Mouse (Mus musculus) cerebellum, adult (tissue): ENCODE measurements around the gene Far2.
"Not testable (repeated sequence)": the region's sequence is repeated elsewhere in the genome, so short reads cannot be mapped to it uniquely, and the experiment has no call there.

Experiments used
- ATAC-seq: cut with Nextera tagmentation; 2 replicates; pipeline ENCODE4 v1.9.2; 2017; ENCODE audit warnings: mild to moderate bottlenecking, moderate library complexity, mixed read lengths; ENCODE audit not compliant: insufficient number of reproducible peaks, low FRiP score, low TSS enrichment

Gene Far2

GRCm38 (mm10) chr6:148116371-148116770 is 69.3 kb downstream of the Far2 start:
- no peak for ATAC-seq

- ATAC-seq, result no peak
Measured at GRCm38 (mm10) chr6:148116907-148117306, 69.8 kb downstream of the Far2 start.

GRCm38 (mm10) chr6:148117696-148118095 is 70.6 kb downstream of the Far2 start:
- ATAC-seq, result no peak

DNA sequence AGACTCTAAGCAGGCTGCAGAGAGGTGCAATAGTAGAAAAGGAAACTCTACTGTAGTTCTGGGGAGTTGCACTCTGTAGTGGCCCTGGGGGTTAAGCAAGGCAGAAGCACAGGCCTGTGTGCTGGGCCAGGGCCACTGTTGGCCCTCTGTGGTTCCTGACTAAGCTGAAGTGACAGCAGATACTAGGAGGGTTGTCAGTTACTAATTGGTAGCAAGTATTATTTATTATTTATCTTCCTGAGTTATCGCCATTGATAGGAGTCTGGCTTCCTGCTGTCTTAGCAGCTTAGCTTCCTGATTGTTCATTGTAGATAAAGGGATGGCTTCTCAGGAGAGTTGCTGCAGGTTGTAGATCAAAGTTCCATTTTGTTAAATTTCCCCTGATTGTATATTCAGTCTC is 73.6 kb downstream of the Far2 start:
- ATAC-seq, result 0 out of 2 replicates have a peak, but pooled peaks have one; percentile 15

DNA sequence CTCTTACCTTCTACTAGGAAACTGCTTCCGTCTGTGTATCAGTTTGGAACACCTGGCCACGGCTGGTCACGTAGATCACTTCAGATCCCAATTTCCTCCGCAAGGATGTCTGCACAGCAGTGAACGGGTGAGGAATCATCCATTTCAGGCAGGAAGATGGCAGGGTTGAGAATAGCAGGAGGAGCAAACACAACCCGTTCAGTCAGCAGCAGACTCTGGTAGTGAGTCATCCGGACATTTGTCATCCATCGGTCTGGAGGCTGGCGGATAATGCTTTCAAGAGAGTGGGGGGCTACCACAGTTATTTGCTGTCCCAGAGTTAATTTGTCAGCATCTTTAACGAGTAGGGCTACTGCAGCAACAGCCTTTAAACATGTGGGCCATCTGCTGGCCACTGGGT is 79.8 kb downstream of the Far2 start:
- ATAC-seq, result not testable (repeated sequence)

DNA sequence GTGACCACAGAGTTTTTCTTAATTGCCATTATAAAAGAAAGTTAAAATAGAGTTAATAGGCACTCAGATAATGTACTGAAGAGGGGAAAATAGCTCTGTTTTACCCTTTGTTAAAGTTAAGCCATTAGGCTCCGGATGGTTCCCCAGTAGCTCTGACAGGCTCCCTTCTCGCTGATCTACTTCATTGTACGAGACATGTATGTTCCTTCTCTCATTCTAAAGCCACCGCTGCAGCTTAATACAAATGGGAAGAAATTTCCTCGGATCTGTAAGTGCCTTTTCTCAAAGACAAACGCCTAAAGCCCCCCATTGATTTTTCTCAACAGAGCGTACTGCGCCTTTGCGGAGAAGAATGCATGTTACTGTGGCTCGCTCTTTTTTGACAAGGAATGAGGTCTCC is 85.3 kb downstream of the Far2 start:
- ATAC-seq, result no peak

- ATAC-seq, result no peak
Measured at GRCm38 (mm10) chr6:148133536-148133935, 86.5 kb downstream of the Far2 start.

- ATAC-seq, result peak; percentile 54; the same call in 1 of the 2 replicates
Measured at GRCm38 (mm10) chr6:148135769-148136382, 88.8 kb downstream of the Far2 start.

DNA sequence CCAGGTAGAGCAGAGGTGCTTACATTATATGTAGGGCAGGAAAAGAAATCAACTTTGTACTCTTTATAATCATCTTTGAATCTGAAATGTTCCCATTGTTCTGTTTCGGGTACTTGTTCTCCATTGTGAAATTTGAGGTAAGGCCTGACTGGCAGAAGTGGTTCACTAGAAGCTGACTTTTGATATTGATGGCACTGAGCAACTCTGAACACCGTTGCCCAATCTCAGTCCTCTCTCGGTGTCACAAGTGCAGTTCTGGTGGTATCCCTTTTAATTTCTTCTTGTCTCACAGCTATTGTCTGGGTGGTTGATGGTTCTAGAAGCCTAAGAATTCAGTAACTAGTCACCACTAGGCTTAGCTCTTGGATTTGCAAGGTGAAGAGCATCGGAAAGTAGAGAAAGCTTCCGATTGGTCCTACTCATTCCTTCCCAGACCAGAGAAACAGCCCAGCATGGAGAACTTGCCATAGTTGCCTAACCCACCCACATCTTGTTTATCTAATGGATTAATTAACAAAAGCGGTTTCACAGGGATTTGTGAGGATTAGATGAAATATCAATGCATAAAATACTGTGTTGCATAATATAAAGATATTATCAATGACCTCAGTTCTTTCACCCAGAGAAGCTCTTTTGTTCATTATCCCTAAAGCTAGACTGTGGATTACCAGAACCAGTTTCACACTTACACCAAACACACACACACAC is 92.4 kb downstream of the Far2 start:
- no peak for ATAC-seq

DNA sequence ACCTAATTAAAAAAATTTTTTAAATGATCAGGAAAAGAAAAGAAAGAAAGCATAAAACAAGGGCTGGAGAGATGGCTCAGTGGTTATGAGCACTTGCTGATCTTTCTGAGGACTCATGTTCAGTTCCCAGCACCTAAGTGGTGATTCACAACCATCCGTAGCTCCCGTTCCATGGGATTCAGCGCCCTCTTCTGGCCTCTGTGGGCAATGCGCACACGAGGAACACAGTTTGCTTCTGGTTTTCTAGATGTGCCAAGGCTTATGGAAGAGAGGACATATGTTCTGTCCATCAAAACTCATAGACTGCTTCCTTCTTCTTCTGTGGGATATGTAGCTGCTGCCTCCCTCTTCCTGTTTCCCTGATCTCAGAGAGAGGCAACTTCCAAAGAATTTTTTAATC is 94.8 kb downstream of the Far2 start:
- no peak for ATAC-seq

DNA sequence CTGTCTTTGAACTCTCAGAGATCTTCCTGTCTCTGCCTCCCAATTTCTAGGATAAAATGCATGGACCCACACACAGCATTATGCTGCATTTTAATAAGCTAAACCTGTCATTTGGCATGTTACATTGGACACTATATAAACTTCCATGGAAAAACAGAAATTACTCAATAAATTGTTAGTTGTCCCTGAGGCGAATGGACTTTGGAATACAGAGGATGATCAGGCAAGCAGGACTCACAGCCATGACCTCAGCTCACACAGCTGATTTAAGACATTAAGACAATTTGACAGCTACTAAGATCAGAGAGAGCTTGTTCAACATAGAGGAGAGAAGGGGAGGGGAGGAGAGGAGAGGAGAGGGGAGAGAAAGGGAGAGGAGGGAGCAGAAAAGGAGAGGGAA is 95.4 kb downstream of the Far2 start:
- no peak for ATAC-seq

- ATAC-seq, result not testable (repeated sequence)
Measured at GRCm38 (mm10) chr6:148152305-148152704, 105.2 kb downstream of the Far2 start.

GRCm38 (mm10) chr6:148172904-148173303 is 125.8 kb downstream of the Far2 start:
- ATAC-seq, result no peak

GRCm38 (mm10) chr6:148185694-148186093 is 138.6 kb downstream of the Far2 start:
- ATAC-seq, result no peak

DNA sequence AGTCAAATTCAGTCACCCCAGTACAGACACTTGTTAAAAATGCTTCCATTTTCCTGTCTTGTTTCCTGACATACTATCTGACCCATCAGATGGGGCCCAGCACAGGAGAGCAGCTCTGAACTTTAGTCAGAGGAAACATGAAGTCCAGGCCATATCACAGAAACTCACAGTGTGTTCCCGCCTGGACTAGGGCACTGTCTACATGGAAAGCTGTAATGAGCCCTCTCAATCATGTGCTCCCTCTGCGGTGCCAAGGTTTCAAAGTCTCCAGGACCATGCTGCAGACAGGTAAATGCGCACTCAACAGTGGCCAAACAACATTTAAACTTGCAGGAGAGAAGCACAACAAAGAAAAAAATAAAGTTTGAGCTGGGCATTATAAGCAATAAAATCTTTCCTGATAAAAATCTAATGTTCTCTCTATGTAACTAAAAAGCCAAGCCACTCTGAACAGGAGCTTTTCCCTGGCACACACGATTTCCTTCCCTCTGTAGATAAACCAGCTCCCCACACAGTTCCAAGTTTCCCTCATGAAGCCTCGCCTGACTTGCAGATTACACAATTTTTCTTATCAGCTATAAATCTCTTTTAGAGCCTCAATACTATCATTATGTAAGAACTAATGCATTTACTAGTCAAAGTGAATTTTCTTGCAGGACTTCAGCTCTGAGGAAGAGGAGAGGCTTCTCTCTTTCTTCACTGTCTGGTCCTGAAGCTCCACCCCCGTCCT is 147.1 kb downstream of the Far2 start:
- ATAC-seq, result no peak

GRCm38 (mm10) chr6:148199177-148199576 is 152.1 kb downstream of the Far2 start:
- ATAC-seq, result no peak

GRCm38 (mm10) chr6:148199729-148200128 is 152.7 kb downstream of the Far2 start:
- no peak for ATAC-seq

DNA sequence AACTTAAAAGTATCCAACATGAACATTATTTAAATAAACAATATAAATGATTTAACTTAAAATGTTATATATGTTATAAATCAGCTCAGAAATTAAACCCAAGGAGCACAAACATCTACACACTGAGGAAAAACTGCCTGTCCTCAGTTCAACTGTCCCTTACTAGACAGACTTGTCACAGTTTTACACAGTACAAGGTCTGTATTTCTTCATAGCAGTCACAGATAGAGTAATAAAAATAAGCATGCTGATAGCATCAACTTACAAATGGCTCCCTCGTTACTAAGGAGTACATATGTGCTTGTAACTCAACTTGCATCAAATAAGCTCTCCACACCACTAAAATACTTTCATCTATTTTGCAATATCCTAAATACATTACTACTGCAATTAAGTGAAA is 158.1 kb downstream of the Far2 start:
- ATAC-seq, result no peak

DNA sequence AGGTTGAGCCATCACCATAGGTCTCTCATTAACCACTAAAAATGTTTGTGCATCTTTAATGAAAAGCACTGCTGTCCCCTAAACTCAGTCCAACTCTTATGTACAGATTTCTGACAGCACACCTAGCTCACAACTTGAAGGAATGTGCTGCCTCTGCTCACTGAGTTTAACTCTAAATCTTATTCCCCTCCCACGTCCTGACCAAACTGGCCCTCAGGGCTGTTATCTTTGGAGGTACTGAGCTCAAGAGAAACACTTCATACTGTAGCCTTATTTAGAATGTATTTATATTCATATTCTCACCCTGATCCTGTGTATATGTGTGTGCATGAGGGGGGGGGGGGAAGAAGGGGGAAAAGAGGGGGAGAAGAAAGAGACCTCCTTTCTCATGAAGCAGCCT is 160.5 kb downstream of the Far2 start:
- ATAC-seq, result no peak

GRCm38 (mm10) chr6:148211391-148211876 is 164.4 kb downstream of the Far2 start:
- ATAC-seq, result peak; percentile 41
